Mouse (Mus musculus): Measurements from ENCODE around the gene Cybrd1.

The Cybrd1 gene

GRCm38 (mm10) chr2:71176329-71177249 lies 58.9 kb downstream of the Cybrd1 start:
- DNase-seq, result no peak

GRCm38 (mm10) chr2:71177250-71177615 lies 59.5 kb downstream of the Cybrd1 start:
- no peak for DNase-seq

- DNase-seq, result no peak
These were observed 60.0 kb downstream of the Cybrd1 start for GRCm38 (mm10) chr2:71177760-71178159.

DNA sequence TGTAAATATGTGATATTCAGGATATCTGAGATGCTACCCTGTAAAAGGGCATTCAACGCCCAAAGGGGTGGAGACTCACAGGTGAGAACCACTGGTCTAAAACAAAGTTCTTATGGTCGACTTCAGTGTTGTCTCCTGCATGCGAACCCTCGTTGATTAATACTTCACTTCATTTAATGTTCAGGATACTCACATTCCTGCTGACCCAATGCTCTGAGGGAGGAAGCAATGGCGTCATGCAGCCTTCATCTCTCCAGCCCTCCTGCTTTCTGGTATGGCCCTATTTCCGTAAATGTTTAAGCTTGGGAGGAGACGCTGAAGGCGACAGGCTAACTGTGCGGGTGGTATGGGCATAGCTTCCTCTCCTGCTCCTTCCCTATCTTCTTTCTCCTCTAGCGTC lies 62.0 kb downstream of the Cybrd1 start:
- no peak for DNase-seq

GRCm38 (mm10) chr2:71180566-71181217 lies 63.0 kb downstream of the Cybrd1 start:
- DNase-seq, result no peak

DNA sequence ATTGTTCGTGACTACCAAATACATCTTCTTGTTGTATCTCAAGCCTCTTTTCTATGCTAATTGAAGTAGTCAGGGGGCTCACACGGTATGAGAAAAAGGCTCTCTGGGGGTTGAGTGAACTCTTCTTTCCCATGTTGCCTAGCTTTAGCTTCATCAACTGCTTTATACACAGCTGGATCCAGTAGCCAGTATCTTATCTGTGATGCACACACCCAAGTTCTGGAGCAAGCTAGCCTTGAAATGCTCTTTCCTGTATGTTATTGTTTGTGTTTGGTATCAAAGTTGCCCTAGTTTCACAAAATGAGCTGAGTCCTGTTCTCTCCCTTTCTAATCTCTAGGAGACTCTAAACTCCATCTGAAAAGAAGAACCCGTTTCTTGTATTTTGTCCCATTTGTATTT lies 70.2 kb downstream of the Cybrd1 start:
- no peak for DNase-seq

DNA sequence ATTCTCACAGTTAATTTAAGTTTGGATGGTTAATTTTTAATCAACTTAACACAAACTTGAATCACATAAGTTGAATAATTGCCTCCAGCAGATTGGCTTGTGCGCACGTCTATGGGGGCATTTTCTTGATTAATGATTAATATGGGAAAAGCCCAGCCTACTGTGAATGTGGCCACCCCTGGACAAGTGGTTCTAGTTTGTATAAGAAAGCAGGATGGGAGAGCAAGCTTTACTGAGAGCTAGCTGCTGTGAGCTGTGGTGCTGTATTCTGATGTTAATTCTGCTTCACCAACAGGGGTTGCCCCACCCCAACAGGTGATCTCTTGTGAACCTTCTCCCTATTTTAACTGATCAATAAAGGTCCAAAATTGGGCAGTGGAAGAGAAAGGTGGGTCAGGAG lies 71.1 kb downstream of the Cybrd1 start:
- DNase-seq, result no peak

DNA sequence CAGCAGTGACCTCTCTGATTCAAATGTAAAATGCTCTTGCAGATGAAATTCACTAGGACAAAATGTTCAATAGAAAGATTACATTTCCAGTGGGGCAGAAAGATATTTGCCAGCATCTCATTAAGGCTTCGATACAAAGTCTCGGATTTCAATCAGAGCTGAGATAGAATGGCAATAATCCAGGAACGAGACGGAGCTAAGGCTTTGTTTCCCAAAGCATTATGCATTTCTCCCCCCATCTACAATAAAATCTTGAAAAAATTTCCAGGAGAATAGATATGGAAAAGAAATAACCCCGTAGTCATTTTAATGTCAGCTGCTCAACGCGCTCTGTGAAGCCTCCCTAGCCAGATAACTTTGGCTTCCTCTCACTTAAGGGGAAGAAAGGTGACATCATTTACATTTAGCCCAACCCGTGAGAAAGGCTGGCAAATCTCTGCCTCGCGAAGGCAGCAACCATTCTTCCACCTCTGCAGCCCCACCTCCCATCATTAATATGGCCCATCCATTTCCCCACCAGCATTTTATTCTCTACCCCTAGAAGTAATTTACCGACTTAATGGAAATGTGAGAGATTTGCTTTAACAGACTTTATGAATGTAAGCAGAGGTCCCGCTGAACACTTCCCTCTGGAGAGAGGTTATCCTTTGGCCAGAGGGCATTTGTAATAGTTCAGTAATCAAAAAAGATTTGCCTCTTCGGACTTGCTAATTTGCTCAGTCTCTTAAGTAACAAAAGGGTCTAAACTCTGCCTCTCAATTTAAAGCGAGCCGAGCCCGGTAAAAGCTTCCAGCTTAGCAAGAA lies 73.9 kb downstream of the Cybrd1 start:
- DNase-seq, result no peak

GRCm38 (mm10) chr2:71192195-71192807 lies 74.6 kb downstream of the Cybrd1 start:
- no peak for DNase-seq

Measured in thymus, adult 18-20 months (tissue).